Mouse (Mus musculus): ENCODE measurements around the gene Cmas. TPM values are rescaled to one million over a fixed set of nuclear protein-coding genes. Genes with fewer than 3 reads are reported as not detected.

Cmas gene
- 9.0 TPM for polyA plus RNA-seq (2017; shearing (Covaris generic))

DNA sequence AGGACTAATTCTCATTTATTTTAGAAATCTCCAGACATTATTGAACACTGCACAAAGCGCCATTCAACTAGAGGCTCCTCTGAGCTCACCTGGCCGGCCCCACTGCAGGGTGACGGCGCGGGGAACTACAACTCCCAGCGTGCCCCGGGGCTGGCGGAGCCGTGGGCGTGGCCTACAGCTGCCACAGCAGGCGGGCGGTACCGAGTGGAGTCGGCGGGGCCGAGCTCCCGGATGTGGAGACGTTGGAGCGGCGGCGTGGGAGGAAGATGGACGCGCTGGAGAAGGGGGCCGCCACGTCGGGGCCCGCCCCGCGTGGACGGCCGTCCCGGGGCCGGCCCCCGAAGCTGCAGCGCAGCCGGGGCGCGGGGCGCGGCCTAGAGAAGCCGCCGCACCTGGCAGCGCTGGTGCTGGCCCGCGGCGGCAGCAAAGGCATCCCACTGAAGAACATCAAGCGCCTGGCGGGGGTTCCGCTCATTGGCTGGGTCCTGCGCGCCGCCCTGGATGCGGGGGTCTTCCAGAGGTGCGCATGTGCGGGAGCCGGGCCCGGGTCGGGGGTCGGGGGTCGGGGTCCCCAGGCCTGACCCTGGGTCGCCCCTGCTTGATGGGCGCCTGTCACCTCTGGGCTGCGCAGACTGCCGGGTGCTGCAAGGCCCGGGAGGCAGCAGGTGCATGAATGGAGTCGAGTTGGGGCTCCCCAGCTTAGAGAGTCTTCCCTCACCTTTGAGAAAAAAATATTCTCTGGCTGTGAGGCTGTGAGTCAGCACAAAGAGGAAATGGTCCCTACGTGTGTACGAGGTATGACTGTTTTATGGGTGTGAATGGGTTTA is at the start of gene Cmas:
Cmas (plus strand) TSS at position 180 of the 827 bp plus-strand sequence.

DNA sequence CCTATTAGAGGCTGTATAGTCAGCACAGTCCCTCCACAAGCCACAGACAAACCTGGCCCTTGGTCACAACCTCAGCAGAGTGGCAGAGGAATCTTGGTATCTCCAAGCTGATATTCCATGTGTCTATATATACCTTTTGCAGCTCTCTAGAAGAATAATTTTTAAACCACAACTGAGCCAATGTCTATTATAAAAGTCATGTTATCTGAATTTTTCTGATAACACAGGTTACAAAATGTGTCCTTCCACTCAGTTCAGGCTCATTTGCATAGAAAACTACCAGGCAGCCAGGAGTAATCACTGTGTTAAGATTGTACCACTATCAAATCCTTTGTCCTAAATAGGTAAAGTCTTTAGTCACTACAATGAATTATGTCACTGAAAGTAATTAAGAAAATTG is 47.9 kb downstream of the Cmas start, which contains the start of gene Sult6b2:
Sult6b2 (minus strand) TSS at position 101 of the 400 bp plus-strand sequence.

Other genes with a start within 250 kb of the Cmas start
- 154 TPM for gene Ldhb, start 248.7 kb upstream of the Cmas start, polyA plus RNA-seq (2017; shearing (Covaris generic))
- not detected for gene Kcnj8, start 185.1 kb upstream of the Cmas start, polyA plus RNA-seq (2017; shearing (Covaris generic))
- gene Abcc9, start 54.4 kb upstream of the Cmas start, polyA plus RNA-seq (2017; shearing (Covaris generic)), result 0.05 TPM
- not detected for gene Sult6b2, start 47.8 kb downstream of the Cmas start, polyA plus RNA-seq (2017; shearing (Covaris generic))
- gene St8sia1, start 207.8 kb downstream of the Cmas start, polyA plus RNA-seq (2017; shearing (Covaris generic)), result 14.2 TPM

Data from activated CD4-positive, CD25-positive, alpha-beta regulatory T cell, adult 9 weeks (primary cell).